Mouse (Mus musculus) layer of hippocampus, postnatal 25 days (tissue): ENCODE measurements around the gene Mkrn2. TPM values are rescaled to one million over a fixed set of nuclear protein-coding genes. Genes with fewer than 3 reads are reported as not detected.
"Not testable (repeated sequence)": the region's sequence is repeated elsewhere in the genome, so short reads cannot be mapped to it uniquely, and the experiment has no call there.

Experiments used
- DNase-seq, 2 experiments: peaks; one replicate each; pipeline ENCODE4 v3.0.0; 2022; ENCODE audit warnings: mixed read lengths in 2 of 2, low spot score in 1 of 2; ENCODE audit errors: extremely low spot score in 1 of 2
- total RNA-seq, 2 experiments: library from RNA; stranded (reverse); gene quantifications; 2 replicates each; pipeline ENCODE4 v1.2.3; 2021

The Mkrn2 gene
- total RNA-seq, 2 experiments from 2014 or later, result 37.8 to 43.2 TPM

DNA sequence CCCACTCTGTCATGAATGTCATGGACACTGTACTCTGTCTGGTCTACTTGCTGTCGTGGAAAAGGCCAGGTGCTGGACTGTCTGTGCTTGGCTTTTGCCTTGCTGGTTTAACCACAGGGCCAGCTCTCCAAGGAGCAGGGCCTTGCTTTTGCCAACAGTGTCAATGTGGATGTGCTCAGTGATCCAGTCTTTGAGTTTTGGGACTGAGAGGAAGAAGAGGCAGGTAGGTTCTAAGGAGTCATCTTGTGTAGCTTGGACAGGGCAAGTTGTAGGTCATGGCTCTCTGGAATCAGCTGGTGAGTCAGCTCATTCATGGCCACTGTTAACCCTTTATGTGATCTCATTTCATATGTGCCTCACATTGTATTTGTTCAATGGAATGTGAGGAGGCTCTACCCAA lies 4.8 kb downstream of the Mkrn2 start:
- no peak for DNase-seq

DNA sequence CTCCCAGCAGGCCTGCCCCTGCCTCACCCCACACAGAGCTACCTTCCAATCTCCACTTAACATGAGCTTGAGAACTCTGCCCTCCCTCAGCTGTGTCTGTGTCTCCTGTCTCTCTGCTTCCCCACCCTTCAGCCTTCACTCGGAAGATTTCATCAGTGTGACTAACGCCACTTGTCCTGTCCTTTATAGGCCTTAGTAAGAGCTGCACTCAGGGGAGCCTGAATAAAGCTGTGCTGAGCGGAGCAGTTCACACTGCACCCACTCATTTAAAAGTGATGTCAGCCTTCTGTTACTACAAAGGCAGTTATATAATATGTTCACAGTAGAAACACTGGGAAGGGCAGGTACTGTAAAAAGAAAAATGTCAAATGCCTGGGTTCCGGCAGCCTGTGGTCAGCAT lies 5.7 kb downstream of the Mkrn2 start:
- DNase-seq, result no peak

DNA sequence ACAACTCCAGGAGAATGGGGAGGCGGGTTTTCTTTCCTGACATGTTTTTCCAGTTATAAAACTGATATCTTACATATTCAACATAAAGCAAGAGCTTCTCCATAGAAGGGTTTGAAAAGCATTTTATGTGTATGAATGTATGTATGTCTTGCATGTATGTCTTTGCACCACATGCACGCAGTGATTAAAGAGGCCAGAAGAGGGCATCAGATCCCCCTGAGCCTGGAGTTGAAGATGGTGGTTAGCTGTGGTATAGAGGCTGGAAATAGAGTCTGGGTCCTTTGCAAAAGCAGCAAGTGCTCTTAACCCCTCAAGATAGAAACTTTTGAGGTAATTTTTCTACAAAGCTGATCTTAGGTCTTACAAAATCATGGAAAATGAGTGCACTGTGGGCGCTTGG lies 7.4 kb downstream of the Mkrn2 start:
- no peak for DNase-seq

DNA sequence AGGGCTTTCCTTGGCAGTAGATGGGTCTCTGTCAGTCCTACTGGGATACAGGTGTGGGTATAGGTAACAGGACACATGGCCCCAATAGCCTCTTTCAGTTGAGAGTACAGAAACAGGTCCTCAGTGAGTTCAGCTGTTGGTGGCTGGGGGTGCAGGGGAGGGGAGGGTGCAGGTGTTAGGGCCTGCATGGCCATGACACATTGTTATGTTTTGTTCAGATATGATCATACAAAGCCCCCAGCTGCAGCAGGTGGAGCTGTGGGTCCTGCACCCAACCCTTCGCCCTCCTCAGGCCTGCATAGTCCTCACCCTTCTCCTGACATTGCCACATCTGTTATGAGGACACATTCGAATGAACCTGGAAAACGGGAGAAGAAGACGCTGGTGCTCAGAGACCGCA lies 8.6 kb downstream of the Mkrn2 start:
- no peak for DNase-seq

DNA sequence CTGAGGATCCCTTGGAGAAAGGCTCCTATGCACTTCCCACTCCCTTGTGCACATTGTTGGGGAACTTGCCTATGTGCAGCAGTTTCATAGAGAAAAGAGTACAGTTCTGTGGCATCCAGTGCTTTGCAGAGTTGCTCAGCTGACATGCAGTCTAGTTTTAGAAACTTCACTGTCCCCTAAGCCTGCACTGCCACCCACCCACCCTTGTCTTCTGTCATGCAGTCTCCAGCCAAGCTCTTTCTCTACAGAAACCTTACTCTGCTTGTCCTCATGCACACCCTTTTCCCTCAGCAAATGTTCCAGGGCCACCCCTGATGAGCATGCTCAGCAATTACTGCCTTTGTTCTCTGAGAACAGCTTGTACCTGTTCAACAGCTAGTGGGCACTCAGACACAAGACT lies 12.1 kb downstream of the Mkrn2 start:
- no peak for DNase-seq

DNA sequence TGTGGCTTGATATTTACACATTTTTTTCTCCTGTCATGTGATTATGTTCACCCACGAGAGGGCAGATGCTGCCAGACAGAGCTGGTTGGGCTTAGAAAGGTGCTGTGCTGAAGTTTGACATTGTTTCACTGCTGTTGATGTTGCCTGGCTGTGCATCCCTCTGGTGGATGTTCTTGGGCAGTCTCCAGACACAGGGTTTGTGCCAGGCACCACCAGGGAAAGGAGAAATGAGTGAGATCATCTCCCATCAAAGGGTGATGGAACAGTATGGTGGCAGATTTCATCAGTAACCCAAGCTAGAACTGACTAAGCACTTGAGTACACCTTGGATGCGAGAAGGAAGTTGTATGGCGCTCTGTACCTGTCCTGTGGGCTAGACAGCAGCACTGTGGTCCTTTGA lies 14.3 kb downstream of the Mkrn2 start:
- no peak for DNase-seq

DNA sequence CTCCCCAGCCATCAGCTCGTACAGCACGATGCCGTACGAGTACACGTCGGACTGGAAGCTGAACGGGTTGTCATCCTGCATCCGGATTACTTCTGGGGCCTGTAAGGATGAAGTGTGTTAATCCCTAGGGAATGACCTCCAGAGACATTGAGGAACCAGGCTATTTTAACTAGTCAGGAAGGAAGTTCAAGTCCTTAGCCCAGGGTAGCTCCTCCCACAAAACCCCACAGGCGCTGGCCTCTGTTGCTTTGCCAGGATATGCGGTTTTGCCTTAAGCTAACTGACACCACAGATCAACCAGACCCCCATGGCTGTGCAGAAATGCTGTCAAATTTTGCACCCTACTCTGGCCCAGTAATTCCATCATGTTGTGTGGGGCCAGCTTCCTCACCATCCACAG lies 18.1 kb downstream of the Mkrn2 start:
- no peak for DNase-seq

DNA sequence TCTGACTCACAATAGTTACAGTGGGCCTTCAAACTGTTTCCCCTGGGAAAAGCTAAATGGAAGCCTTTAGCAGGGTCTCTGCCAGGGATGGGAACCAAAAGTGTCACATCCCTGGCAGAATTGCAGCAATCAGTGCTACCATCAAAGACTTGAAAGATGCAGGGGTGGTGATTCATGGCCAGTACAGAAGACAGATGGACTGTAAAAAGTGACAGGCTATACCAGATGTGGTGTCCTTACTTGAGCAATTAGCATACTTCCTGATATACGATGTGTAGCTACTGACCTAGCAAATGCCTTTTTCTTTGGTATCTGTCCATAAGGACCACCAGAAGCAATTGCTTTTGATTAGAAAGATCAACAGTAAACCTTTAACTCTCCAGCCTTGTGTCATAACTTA lies 19.2 kb downstream of the Mkrn2 start:
- no peak for DNase-seq

DNA sequence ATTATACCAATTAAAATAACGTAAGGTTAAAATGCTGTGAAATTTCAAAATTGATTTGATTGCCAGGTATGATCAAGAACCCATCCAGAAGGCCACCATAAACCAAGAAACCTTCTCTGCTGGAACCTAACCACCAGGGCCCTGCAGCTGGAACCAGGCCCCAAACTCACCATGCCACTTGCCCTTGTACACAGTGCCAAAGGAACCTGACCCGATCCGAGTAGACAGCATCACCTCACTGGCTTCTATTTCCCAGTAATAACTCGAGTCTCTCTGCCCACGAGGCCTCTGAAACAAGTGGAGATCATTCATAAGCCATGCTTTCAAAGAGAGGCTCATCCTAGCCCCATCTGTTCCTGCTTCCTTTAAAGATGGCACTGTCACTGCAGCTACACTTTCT lies 24.4 kb downstream of the Mkrn2 start:
- DNase-seq, result no peak

DNA sequence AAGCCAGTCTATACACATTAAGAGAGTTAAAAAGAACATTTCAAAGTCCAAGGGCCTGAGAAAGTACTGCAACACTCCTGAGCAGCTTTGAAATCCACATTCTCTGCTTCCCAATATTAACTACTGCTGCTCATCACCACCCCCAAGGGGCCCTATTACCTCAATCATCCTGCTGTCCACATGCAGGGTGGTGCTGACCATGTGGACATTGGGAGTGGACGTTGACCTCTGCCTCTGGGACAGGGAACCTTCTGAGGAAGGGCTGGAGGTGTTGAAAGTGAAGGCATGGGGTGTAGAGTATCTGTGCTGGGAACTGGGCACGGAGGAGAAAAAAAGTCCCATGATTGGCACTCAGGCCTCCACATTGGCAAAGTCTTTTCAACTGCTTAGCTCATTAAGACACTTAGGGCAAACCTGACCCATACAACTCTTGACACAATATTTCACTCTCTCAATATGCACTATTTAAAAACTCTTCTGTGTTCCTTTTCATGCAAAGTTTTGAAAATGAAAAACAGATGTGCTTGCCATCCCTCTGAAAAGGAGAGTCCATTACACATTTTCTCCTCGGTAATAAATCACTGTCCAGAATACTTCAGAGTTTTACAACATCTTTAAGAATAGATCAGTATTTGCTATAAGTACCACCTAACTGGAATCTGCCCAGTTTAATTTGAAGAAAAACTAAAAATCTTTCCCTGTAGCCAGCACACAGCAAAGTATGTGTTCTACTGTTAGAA lies 29.5 kb downstream of the Mkrn2 start:
- no peak for DNase-seq

DNA sequence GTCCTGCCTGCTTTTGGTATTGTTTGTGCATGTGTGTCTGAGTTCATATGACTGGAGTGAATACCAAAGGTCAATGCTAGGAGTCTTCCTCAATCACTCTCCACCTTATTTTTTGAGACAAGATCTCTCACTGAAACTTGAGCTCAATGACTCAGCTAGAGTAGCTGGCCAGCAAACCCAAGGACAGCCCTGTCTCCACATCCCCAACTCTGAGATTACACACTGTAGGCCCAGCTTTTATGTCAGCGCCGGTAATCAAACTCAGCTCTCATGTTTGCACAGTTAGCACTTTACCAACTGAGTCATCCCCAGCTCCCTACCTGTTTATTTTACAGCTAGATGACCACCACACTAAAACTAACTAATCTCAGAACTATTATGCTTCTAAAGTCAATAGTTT lies 32.3 kb downstream of the Mkrn2 start:
- DNase-seq, result no peak

DNA sequence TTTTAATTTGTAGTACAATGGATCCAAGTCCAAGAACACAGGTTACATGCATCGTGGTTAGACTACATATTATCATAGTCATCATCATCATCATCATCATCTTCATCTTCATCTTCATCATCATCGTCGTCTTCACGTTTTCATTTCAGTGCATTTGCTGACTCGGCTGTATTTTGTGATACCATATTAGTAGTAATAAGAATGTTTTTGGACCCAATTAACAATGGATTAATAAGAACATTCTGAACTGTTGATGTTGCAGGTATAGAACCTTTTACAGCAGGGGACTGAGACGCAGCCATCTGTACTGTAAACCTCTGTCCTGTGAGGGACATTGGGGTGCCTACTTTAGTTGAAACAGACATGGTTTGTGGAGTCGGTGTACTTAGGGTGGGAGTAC lies 36.5 kb downstream of the Mkrn2 start:
- DNase-seq, result not testable (repeated sequence)

DNA sequence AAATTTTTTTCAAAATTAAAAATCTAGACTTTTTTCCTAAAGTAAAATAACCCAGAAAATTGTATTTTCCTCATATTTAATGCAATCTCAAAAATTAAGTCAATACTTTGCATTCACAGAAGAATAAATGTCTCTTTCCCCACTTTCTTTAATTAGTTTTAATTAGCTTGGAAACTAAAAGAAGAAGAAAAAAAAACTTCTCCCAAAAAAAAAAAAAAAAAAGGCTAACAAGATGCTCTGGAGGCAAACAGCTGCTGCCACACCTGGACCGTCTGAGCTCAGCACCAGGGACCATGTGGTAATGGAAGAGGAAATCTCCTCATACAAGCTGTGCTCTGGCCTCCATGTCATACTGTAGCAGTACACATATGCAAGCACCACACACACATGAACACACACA lies 41.6 kb downstream of the Mkrn2 start:
- DNase-seq, result no peak

DNA sequence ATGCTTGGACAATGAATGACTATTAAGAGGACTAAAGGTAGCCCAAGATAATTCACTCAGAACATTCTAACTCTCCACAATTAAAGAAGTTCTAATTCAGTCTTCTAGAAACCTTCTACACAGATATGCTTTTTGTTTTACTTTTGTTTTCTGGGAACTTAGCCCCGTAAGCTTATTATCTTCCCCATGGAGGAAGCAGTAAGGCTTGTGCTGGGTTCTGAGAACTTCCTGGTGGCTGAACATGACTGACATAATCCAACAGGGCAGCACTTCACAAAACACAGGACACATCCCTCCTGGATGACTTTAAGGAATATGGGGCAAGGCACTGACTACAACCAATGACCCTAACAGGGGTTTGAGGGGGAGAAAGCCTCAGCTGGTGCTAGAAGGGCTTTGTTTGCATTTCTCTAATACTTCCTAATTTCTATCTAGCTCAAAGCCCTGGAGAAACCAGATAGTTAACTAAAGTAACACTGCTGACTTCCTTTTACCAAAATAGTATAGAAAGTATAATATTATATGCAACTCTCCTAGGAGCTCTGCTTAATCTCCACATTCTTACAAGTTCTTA lies 48.2 kb downstream of the Mkrn2 start:
- no peak for DNase-seq

DNA sequence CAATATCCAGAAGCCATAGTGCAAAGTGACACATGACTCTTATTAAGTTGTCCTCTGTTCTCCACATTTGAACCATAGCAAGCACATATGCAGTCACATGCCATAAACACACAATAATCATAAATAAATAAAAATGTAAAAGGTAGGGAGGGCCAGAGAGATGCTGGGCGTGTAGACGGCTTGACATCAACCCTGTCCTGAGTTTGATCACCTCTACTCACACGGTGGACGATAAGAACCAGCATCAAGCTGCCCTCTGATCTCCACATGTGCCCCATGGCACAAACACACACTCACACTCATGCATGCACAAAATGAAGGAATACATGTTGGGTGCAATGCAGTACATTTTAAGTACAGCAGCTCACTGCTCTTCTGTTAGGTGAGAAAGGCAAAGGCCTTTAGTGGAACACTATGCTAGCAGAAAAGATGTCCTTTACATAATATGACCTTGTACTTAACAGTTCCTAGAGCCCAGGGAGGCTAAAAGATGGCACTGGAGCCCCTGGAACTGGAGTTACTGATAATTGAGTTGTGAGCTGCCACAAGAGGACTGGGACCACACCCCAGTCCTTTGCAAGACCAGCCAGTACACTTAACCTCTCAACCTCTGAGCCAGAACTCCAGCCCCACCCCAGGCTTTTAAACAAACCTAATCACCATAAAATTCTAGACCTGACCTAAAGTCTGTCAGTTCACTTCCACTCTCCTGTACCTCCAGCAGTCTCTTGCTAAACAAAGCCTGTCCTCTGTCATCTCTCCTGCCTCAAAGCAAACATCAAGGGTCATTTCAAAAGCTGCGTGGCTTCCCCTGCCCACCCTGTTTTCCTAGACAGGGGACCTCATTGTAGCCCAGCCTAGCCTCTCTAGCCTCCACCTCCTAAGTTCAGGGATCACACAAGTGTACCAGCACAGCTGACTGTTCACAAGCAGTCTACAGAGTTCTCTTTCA lies 49.0 kb downstream of the Mkrn2 start:
- no peak for DNase-seq

DNA sequence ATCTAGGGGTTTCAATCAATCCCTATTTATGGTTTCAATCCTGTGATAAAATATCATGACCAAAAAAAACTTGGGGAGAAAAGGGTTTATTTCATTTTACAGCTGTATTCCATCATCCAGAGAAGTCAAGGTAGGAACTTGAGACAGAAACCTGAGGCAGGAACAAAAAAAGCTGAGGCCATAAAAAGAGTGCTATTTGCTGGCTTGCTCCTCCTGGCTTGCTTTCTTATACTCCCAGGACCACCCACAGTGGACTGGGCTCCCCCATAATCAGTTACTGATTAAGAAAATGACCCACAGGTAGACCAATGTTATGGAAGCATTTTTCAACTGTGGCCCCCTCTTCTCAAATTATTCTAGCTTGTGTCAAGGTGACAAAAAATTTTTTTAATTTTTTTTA lies 50.0 kb downstream of the Mkrn2 start:
- DNase-seq, result no peak

DNA sequence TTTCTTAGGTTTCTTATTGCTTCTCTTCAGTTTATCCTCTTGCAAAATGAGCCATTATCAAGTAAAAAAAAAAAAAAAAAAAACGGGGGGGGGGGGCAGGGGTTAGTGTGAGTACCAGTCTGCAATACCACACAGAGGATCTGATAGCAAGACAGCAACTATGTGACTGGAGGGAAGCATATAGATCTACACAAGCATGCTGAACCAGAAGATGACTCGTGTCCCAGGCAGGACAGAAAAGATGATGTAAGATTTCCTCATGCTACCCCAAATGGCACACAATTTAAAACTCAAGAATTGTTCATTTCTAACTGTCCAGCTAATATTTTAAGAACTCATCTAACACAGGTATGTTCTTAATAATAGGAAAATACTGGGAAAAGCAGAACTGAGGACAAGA lies 52.2 kb downstream of the Mkrn2 start:
- DNase-seq, result no peak

DNA sequence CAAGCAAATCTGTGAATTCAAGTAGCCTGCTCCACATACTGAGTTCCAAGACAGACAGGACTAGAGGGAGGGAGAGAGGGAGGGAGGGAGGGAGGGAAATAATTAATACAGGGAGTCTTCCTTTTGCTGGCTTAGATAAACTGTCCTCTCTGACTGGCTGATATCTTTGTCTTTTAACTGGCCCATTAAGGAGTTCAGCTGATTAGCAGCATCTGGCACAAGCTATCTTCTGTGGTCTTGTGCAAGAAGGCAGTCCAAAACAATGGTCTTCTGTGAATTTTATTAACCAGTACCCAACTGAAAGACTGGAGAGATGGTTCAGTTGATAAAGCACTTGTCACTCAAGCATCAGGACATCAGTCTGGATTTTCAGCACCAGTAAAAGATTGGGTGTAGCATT lies 57.1 kb downstream of the Mkrn2 start:
- DNase-seq, result no peak

DNA sequence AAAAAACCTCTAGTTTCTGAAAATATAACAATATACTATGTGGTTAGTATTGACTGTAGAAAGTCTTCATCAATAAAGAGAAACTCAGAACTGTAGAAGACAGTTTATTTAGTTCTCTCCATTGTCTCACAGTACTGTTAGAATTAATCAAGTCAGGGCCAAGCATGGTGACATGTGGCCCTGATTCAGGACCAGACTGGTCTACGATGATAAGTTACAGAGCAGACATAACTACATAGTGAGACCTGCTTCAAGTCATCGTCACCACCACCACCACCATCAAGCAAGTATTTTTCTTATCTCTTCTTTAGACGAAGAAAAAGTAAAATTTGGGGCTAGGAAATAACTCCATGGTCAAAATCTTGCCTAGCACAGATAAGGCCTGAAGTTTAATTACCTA lies 62.6 kb downstream of the Mkrn2 start:
- no peak for DNase-seq

DNA sequence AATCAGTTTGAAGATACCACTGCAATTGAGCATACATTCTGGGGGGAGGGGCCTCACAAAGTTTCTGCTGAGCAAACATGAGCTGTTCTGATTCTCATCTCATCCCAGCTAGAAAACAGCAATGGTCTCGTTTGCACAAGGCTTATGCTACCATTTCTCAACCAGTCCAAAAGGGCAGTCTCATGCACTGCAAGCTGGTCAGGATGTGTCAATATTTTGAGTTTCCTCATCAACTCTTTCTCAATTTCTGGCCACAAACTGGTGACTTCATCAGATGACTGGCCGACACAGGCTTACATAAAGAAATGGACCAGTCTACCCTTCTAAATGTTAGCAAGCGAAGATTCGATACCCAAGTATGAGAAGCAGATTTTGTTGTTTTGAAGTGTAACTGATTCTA lies 64.9 kb downstream of the Mkrn2 start:
- DNase-seq, result no peak
